Mouse (Mus musculus) embryo, embryonic 10.5 days (tissue): ENCODE data around the gene Gpn2.

Source experiments
- DNase-seq: peaks from one replicate; pipeline ENCODE4 v3.0.0-alpha.2; 2015; ENCODE audit warnings: low spot score

The Gpn2 gene

GRCm38 (mm10) chr4:133584059-133584951 is at the start of gene Gpn2:
Gene Gpn2 (plus strand): TSS chr4:133584362.
- peak; percentile 92 for DNase-seq

GRCm38 (mm10) chr4:133536081-133536480 is 48.1 kb upstream of the Gpn2 start:
- DNase-seq: no peak

GRCm38 (mm10) chr4:133536652-133537051 is 47.5 kb upstream of the Gpn2 start:
- DNase-seq: no peak

- DNase-seq: peak; percentile 99
These were observed 38.6 kb upstream of the Gpn2 start, which contains the start of gene Nudc for GRCm38 (mm10) chr4:133545272-133546231. Gene Nudc (minus strand): TSS chr4:133545996.

- no peak for DNase-seq
These were observed 32.1 kb upstream of the Gpn2 start for GRCm38 (mm10) chr4:133552029-133552428.

GRCm38 (mm10) chr4:133552768-133553447 is 31.3 kb upstream of the Gpn2 start, which contains the start of gene Nr0b2:
Gene Nr0b2 (plus strand): TSS chr4:133553376.
- no peak for DNase-seq

GRCm38 (mm10) chr4:133553448-133554330 is 30.5 kb upstream of the Gpn2 start:
- no peak for DNase-seq

GRCm38 (mm10) chr4:133557041-133557717 is 27.0 kb upstream of the Gpn2 start:
- DNase-seq: peak; percentile 51

GRCm38 (mm10) chr4:133559846-133560245 is 24.3 kb upstream of the Gpn2 start:
- no peak for DNase-seq

GRCm38 (mm10) chr4:133561622-133562021 is 22.5 kb upstream of the Gpn2 start:
- DNase-seq: no peak

GRCm38 (mm10) chr4:133563123-133563571 is 21.0 kb upstream of the Gpn2 start:
- no peak for DNase-seq

- no peak for DNase-seq
These were observed 16.9 kb upstream of the Gpn2 start for GRCm38 (mm10) chr4:133567251-133567650.

GRCm38 (mm10) chr4:133569291-133570065 is 14.7 kb upstream of the Gpn2 start:
- DNase-seq: no peak

GRCm38 (mm10) chr4:133570066-133570466 is 14.1 kb upstream of the Gpn2 start:
- DNase-seq: no peak

- peak; percentile 97 for DNase-seq
These were observed 9.9 kb upstream of the Gpn2 start, which contains the start of gene Gpatch3 for GRCm38 (mm10) chr4:133574070-133574842. Gene Gpatch3 (plus strand): TSS chr4:133574745.

- DNase-seq: no peak
These were observed 9.3 kb upstream of the Gpn2 start for GRCm38 (mm10) chr4:133574843-133575202.

- no peak for DNase-seq
These were observed 6.2 kb upstream of the Gpn2 start for GRCm38 (mm10) chr4:133577983-133578382.

- DNase-seq: peak; percentile 6
These were observed 488 bp upstream of the Gpn2 start for GRCm38 (mm10) chr4:133583690-133584058.

- peak; percentile 88 for DNase-seq
These were observed 8.4 kb downstream of the Gpn2 start for GRCm38 (mm10) chr4:133592570-133592969.
